Mouse (Mus musculus) ES-E14 (cell line): ENCODE measurements around the gene Ttk.

Experiments used
- CHD2 ChIP-seq: IDR thresholded peaks from 2 replicates; pipeline ENCODE4 v1.6.1; 2014; ENCODE audit warnings: mild to moderate bottlenecking, low read depth, low read length, inconsistent platforms
- HCFC1 ChIP-seq: IDR thresholded peaks from 2 replicates; pipeline ENCODE4 v1.6.1; 2012; ENCODE audit warnings: low read length, inconsistent platforms, borderline replicate concordance; ENCODE audit not compliant: insufficient read depth
- MAFK ChIP-seq: IDR thresholded peaks from 2 replicates; pipeline ENCODE4 v1.6.1; 2014; ENCODE audit warnings: mild to moderate bottlenecking, low read depth, low read length, inconsistent platforms; ENCODE audit not compliant: insufficient read depth
- ZC3H11A ChIP-seq: IDR thresholded peaks from 2 replicates; pipeline ENCODE4 v1.6.1; 2012; ENCODE audit warnings: low read depth, mild to moderate bottlenecking, inconsistent platforms, low read length, borderline replicate concordance
- ZNF384 ChIP-seq: IDR thresholded peaks from 2 replicates; pipeline ENCODE4 v1.6.1; 2012; ENCODE audit warnings: low read depth, low read length, inconsistent platforms

- TF ChIP-seq CHD2 (no peak), ZNF384 (no peak), ZC3H11A (no peak), MAFK (no peak), HCFC1 (no peak)
These were observed 59.4 kb downstream of the Ttk start for GRCm38 (mm10) chr9:83893767-83894330.
